Mouse (Mus musculus): ENCODE data around the gene Tmem238l.

- no peak for TF ChIP-seq MYOG (IDR thresholded peaks at IDR 0.05; ENCODE audit: control insufficient read depth, extremely low read depth, insufficient read length)
- no peak for TF ChIP-seq CTCF (IDR thresholded peaks at IDR 0.05; ENCODE audit: control insufficient read depth, insufficient read depth, insufficient read length)
- TF ChIP-seq USF1 (IDR thresholded peaks at IDR 0.05; ENCODE audit: low read depth) = no peak
- no peak for TF ChIP-seq MAX (IDR thresholded peaks at IDR 0.05)
These were observed 11.1 kb upstream of the Tmem238l start for GRCm38 (mm10) chr11:66945224-66945767.

Data from C2C12 (cell line).